In genomic region chr5:131855358-131855757, GRCm38 (mm10) we compare ENCODE assay signal across 8 mouse cellular contexts.
DNase-seq lines count a peak whose midpoint lies in the region; ATAC-seq and TF ChIP-seq lines count a peak whose summit lies in the region.

No protein-coding gene starts in this region.

- H3K36me3 ChIP-seq in stomach, embryonic 14.5 days (ENCODE audit: control insufficient read depth, insufficient read depth, low read length): no peaks in the 10 kb centered on the region
- H3K36me3 ChIP-seq in stomach, postnatal 0 days (ENCODE audit: control insufficient read depth, insufficient read depth, low read length): no peaks in the 10 kb centered on the region
- no peaks in the 10 kb centered on the region for H3K36me3 ChIP-seq in kidney, embryonic 15.5 days
- H3K36me3 ChIP-seq in midbrain, embryonic 11.5 days (ENCODE audit: control insufficient read depth, insufficient read depth, low read length): no peaks in the 10 kb centered on the region

- H3K4me2 ChIP-seq in stomach, embryonic 14.5 days (replicated peaks; ENCODE audit: low read depth, low read length): no peak overlapping the region
- no peak overlapping the region; the same call in 1 of the 2 replicates for H3K4me2 ChIP-seq in stomach, postnatal 0 days (replicated peaks; ENCODE audit: low read depth)
- H3K4me2 ChIP-seq in kidney, embryonic 15.5 days: peak overlapping the region; percentile 48
- H3K4me2 ChIP-seq in midbrain, embryonic 11.5 days: no peak overlapping the region

- H3K27me3 ChIP-seq in stomach, embryonic 14.5 days (ENCODE audit: control insufficient read depth, insufficient read depth, low read length): no peaks in the 10 kb centered on the region
- no peaks in the 10 kb centered on the region for H3K27me3 ChIP-seq in stomach, postnatal 0 days (ENCODE audit: control insufficient read depth, insufficient read depth, low read length)
- H3K27me3 ChIP-seq in kidney, embryonic 15.5 days: peaks cover 3% of the 10 kb centered on the region; the same call in 1 of the 2 replicates
- no peaks in the 10 kb centered on the region for H3K27me3 ChIP-seq in midbrain, embryonic 11.5 days (ENCODE audit: control insufficient read depth, insufficient read depth, low read length)

- intact Hi-C loops in gastrocnemius, postnatal 36 days (cut with DNase I): no loop called here

- H3K9me3 ChIP-seq in stomach, embryonic 14.5 days (ENCODE audit: control insufficient read depth, low read depth, low read length): no peaks in the 10 kb centered on the region
- H3K9me3 ChIP-seq in stomach, postnatal 0 days (ENCODE audit: control insufficient read depth, low read length): no peaks in the 10 kb centered on the region
- H3K9me3 ChIP-seq in kidney, embryonic 15.5 days (replicated peaks): no peaks in the 10 kb centered on the region
- no peaks in the 10 kb centered on the region for H3K9me3 ChIP-seq in midbrain, embryonic 11.5 days (ENCODE audit: control insufficient read depth, low read length)

- ATAC-seq in stomach, embryonic 14.5 days (ENCODE audit: insufficient number of reproducible peaks, insufficient read depth, low FRiP score, low read depth): peak; percentile 64; the same call in 1 of the 2 replicates
- ATAC-seq in stomach, postnatal 0 days (ENCODE audit: low FRiP score, low TSS enrichment): no peak
- ATAC-seq in kidney, embryonic 15.5 days (replicated peaks; ENCODE audit: low FRiP score): peak; percentile 85
- peak; percentile 59; the same call in 1 of the 2 replicates for ATAC-seq in midbrain, embryonic 11.5 days (ENCODE audit: low FRiP score)

- H3K9ac ChIP-seq in stomach, embryonic 14.5 days (replicated peaks; ENCODE audit: low read depth, low read length): no peak overlapping the region
- H3K9ac ChIP-seq in stomach, postnatal 0 days (ENCODE audit: low read length): no peak overlapping the region
- H3K9ac ChIP-seq in kidney, embryonic 15.5 days: no peak overlapping the region
- H3K9ac ChIP-seq in midbrain, embryonic 11.5 days (ENCODE audit: low read length): no peak overlapping the region

- H3K4me3 ChIP-seq in stomach, embryonic 14.5 days (ENCODE audit: low read depth, low read length): no peak overlapping the region
- no peak overlapping the region for H3K4me3 ChIP-seq in stomach, postnatal 0 days (ENCODE audit: low read depth, low read length)
- 0 out of 2 replicates have a peak overlapping the region, but pooled peaks have one; percentile 8 for H3K4me3 ChIP-seq in kidney, embryonic 15.5 days (replicated peaks)
- no peak overlapping the region for H3K4me3 ChIP-seq in midbrain, embryonic 11.5 days (ENCODE audit: low read depth, low read length)

- TF ChIP-seq CTCF in stomach, postnatal 0 days (IDR thresholded peaks at IDR 0.05; ENCODE audit: low read depth): no peak

- 11% methylated on average over 8 of the region's 8 CpGs for whole genome bisulfite sequencing in stomach, embryonic 14.5 days
- 11% methylated on average over 8 of the region's 8 CpGs for WGBS in stomach, postnatal 0 days
- 3% methylated on average over 8 of the region's 8 CpGs for WGBS in kidney, embryonic 15.5 days
- WGBS in midbrain, embryonic 11.5 days: 34% methylated on average over 8 of the region's 8 CpGs

- DNase-seq in stomach, postnatal 0 days (ENCODE audit: low spot score): no peak
- DNase-seq in gastrocnemius, postnatal 36 days: peak; percentile 21 to 23
- DNase-seq in midbrain, embryonic 11.5 days (ENCODE audit: low spot score, missing footprints): no peak
- no peak for DNase-seq in right cerebral cortex, postnatal 36 days (ENCODE audit: low spot score in 2 of 2)
- DNase-seq in Muller cell, postnatal 12 days (ENCODE audit: inconsistent ontology term): no peak
- DNase-seq in spleen, postnatal 14 days (ENCODE audit: low spot score in 2 of 2): no peak

- peaks cover 17% of the 10 kb centered on the region; the same call in 1 of the 2 replicates for H3K4me1 ChIP-seq in stomach, embryonic 14.5 days (ENCODE audit: control insufficient read depth, insufficient read depth, low read length)
- H3K4me1 ChIP-seq in stomach, postnatal 0 days (replicated peaks; ENCODE audit: control insufficient read depth, insufficient read depth): no peaks in the 10 kb centered on the region; the same call in 1 of the 2 replicates
- peaks cover 37% of the 10 kb centered on the region for H3K4me1 ChIP-seq in kidney, embryonic 15.5 days
- peaks cover 8% of the 10 kb centered on the region; the same call in 1 of the 2 replicates for H3K4me1 ChIP-seq in midbrain, embryonic 11.5 days (ENCODE audit: control insufficient read depth, insufficient read depth, low read length)

- H3K27ac ChIP-seq in stomach, embryonic 14.5 days (ENCODE audit: low read length): no peak overlapping the region
- no peak overlapping the region for H3K27ac ChIP-seq in stomach, postnatal 0 days (replicated peaks)
- peak overlapping the region; percentile 45 for H3K27ac ChIP-seq in kidney, embryonic 15.5 days
- no peak overlapping the region for H3K27ac ChIP-seq in midbrain, embryonic 11.5 days (ENCODE audit: low read depth, low read length)

- TF ChIP-seq EP300 in stomach, postnatal 0 days (optimal IDR thresholded peaks at IDR 0.05): no peak

Comparison
In these comparisons a context has a peak if more than half of its experiments do, and no peak if none do; other contexts are left out.
1. DNase-seq: peak in gastrocnemius, postnatal 36 days (2 of 2); none in stomach, postnatal 0 days (single experiment), midbrain, embryonic 11.5 days (single experiment), right cerebral cortex, postnatal 36 days (0 of 2), Muller cell, postnatal 12 days (single experiment) and spleen, postnatal 14 days (0 of 2).